Mouse (Mus musculus) ES-E14 (cell line): ENCODE measurements around the gene Stpg4.

Source experiments
- CHD2 ChIP-seq: IDR thresholded peaks from 2 replicates; pipeline ENCODE4 v1.6.1; 2014; ENCODE audit warnings: mild to moderate bottlenecking, low read depth, low read length, inconsistent platforms
- ZNF384 ChIP-seq: IDR thresholded peaks from 2 replicates; pipeline ENCODE4 v1.6.1; 2012; ENCODE audit warnings: low read depth, low read length, inconsistent platforms

- TF ChIP-seq CHD2 (no peak), ZNF384 (no peak)
Observed at GRCm38 (mm10) chr17:87357506-87357905, 70.0 kb downstream of the Stpg4 start.
